Mouse (Mus musculus) liver, postnatal 0 days (tissue): ENCODE data around the gene Gbp10.
"Not testable (repeated sequence)": the region's sequence is repeated elsewhere in the genome, so short reads cannot be mapped to it uniquely, and the experiment has no call there.

Source experiments
- CTCF ChIP-seq: sonication (generic); IDR thresholded peaks from 2 replicates; pipeline ENCODE4 v1.5.1; 2016; ENCODE audit warnings: antibody characterized with exemption, low read depth
- EP300 ChIP-seq: IDR thresholded peaks from 2 replicates; pipeline ENCODE4 v1.6.1; 2016; ENCODE audit warnings: antibody characterized with exemption, low read depth, mild to moderate bottlenecking

- not testable (repeated sequence) for TF ChIP-seq CTCF, EP300
Measured at GRCm38 (mm10) chr5:105192536-105192935, 46.8 kb downstream of the Gbp10 start.
